Mouse (Mus musculus): Measurements from ENCODE around the gene Aox2.

DNA sequence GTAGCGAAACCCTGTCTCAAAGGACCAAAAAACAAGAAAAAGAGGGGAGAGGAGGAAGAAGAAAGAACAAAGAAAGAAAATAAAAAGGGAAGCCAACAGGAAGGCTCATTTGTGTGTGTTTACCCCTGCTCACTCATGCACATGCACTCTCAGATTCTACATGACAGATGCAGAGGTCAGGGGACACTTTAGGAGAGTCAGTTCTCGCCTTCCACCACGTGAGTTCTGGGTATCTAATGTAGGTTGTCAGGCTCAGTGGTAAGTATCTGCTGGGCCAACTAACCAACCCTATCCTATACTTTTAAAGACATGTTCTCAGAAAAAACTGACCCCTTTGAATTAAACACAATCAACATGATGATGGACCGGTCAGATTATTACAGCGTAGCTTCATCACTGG is 66.4 kb downstream of the Aox2 start:
- TF ChIP-seq CTCF (IDR thresholded peaks at IDR 0.05; ENCODE audit: extremely low read depth, insufficient read depth, low read length): no peak
- no peak for TF ChIP-seq POLR2A (IDR thresholded peaks at IDR 0.05; ENCODE audit: extremely low read depth, insufficient read depth, low read length)
